Mouse (Mus musculus) erythroid progenitor cell, adult 5-6 weeks (primary cell): ENCODE measurements around the gene Rlbp1. TPM values are rescaled to one million over a fixed set of nuclear protein-coding genes. Genes with fewer than 3 reads are reported as not detected.
A peak's percentile ranks its signal among the peaks of the same experiment; 100 is the strongest.

Source experiments
- ATAC-seq: replicated peaks from 2 replicates; pipeline ENCODE4 v1.8.0; 2016; ENCODE audit warnings: moderate number of reproducible peaks, mild to moderate bottlenecking, moderate TSS enrichment, inconsistent platforms; ENCODE audit not compliant: poor library complexity, low FRiP score, severe bottlenecking
- total RNA-seq, 2 experiments: library from RNA; stranded (forward) in 1 of 2; stranded (reverse) in 1 of 2; fragments of 150-400 nt in 1 of 2; fragments of 186-747, 209-891 nt in 1 of 2; gene quantifications; 2 replicates each; pipeline versions ENCODE4 v1.2.3 to v1.2.4; 2015 to 2017; ENCODE audit warnings: low replicate concordance in 2 of 2

The Rlbp1 gene
- total RNA-seq (2015; ENCODE audit: low replicate concordance), result not detected in 2 replicates
- total RNA-seq (2017; ENCODE audit: low replicate concordance), result not detected in 2 replicates

DNA sequence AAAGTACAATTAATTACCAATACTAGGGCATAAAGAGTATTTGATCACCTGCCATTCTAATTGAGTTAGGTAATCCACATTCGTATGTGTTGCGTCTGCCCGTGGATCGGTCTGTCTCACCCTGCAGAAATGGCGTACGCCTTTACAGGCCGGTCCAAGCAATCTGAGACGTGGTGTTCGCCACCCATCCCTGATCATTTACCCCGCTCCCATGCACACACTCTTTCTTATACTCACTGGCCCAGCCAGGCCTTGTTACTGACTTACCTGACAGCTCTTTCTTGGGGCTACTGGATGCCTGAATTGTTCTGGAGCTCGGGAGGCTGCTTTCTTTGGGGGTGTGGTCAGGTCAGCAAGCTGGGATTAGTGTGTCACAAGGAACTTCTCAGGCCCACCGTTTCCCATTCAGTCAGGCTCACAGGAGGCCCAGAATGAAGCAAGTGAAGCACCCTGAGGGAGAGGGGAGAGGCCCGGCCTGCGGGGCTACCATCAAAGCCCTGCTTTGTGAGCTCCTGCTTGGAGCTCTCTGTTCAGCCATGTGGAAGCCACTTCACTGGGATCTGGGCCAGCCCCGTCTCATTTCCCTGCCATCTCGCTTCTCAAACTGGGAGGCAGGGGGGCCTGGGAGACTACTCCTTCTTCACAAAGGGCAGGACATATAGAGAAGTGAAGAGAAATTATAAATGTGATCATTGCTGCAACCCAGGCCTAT is at the start of gene Rlbp1:
Rlbp1 (minus strand) TSS at position 627 of the 712 bp plus-strand sequence.
- no peak for ATAC-seq

DNA sequence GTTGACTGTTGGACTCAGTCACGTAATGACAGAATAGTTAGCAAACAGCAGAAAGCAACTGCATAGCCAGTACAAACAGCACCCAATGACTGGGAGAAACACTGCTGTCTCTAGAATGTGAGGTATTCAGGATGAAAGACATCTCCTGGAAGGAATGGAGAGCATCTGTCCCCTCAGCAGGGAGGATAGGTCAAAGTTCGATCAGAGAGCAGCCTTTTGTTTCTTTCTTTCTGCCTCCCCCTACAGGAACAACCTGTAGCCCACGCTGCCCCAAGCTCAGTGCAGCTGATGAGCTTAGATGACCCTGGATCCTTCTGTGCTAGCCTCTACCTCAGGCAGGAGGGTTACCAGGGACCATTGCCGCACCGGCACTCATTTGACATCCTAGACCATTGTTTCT is 41.4 kb upstream of the Rlbp1 start:
- no peak for ATAC-seq

DNA sequence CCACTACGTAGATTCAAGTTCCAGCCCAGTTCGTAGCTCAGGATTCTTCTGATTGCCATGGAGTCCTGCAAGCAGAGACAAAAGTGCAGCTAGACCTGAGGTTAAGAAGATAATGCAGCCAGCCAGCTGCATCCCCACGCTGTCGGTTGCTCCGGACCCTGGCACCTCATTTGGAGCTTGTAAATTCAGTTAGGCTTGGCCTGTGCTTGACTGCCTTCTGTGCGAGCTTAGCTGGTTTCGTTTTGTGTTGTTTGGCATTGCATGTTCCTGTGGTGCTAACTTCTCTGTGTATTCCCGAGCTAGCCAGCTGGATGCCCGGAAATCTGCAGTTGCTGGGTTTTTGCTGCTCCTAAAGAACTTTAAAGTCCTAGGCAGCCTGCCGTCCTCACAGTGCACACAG is 39.0 kb upstream of the Rlbp1 start:
- no peak for ATAC-seq

DNA sequence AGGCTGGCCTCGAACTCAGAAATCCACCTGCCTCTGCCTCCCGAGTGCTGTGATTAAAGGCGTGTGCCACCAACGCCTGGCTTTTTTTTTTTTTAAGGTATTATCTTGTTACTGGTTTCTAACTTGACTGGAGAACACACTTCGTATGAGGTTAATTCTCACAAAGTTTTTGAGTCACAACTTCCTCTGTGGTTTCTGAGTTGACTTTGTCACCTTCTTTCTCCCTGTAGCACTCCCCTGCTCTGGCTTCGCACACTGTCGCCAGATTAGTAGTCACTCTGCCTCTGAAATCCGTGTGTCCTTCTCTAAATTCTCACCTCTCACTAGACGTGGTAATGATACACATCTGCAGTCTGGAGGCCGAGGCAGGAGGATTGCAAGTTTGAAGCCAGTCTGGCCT is 36.0 kb upstream of the Rlbp1 start:
- no peak for ATAC-seq

DNA sequence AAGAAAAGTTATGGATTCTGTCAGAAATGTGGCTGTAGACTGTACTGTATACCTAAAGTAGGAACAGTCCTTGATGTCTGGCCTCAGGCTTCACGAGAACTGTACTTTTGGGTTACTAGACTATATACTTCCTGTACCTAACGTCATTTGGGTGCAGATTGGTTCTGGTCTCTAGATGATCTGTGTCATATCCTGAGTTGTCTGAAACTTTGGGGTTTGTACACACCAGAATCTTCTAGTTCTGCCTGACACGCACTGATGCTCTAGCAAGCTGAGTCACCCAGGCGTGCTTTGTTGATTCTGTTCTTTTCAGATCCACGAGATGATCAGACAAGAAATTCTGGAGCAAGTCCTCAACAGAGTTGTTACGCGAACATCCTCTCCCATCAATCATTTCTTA is 33.1 kb upstream of the Rlbp1 start:
- no peak for ATAC-seq

DNA sequence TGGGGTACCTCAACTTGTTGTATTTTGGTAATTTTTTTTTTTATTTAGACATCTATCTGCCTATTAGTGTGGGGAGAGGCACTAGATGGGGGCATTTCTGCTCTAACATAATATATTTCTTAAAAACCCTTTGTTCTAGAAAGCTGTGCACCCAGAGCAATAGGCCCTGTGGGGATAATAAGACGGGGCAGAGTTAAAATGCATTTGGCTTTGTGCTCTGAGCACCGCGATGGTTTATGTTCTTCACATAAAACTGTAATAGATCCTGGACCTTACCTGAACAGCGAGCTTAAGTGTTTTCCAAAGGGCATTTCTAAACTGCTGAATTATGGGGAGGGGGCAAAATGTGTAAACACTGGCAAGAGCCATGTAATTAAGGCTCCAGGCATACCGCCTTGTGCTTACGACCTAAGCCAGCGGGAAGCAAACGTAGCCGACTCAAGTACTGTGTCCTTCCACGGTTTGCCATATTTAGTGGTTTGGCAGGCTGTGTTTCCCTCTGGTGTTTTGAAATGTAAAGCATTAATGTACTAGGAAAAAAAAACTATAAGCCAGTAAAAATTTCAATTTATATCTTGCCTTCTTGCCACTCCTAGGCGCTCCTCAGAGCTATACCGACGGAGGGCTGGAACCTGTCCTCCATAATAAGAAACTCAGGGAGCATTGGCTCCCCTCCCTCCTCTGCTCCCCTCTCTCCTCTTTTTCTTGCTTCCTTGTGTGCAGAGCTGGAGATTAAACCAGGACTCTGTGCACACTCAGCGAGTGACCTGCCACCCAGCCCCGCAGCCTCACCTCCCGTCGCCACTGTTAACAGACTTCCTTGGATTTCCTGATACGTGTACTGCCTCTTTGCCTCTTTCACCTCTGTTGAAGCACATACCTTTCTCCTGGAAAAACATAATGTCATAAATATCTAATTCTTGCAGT is 27.9 kb upstream of the Rlbp1 start:
- ATAC-seq, result no peak

DNA sequence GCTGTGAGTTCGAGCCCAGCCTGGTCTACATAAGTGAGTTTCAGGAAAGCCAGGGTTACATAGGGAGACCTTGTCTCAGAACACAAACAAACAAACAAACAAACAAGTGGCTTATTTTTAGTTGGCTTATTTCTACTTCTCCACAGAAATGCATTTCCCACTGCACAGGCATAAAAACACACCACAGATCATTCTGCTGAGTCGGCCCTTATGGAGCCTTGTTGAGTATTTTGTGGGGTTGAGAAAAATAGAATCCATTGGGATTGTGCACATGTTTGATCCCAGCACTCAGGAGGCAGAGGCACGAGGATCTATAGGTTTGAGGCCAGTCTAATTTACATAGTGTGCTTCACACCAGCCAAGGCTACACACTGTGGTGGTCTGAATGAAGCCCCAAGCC is 13.4 kb upstream of the Rlbp1 start:
- ATAC-seq, result no peak

DNA sequence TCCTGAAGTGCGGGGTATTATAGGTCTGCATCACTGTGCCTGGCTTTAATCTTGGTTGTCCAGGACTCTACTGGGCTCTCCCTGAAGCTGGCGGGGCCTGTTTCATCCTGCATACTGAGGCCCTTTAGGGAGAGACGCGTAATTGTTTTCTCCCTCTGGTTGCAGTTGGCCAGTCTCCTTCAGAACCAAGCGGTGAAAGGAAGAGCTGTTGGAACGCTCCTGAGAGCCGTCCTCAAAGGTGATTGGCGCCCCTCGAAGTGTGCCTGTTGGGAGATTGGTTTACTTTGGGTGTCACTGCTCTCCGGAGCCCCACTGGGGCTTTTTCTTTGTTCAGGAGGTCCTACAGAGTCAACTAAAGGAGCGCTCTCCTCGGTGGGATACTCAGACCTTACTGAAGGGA is 12.1 kb upstream of the Rlbp1 start:
- ATAC-seq, result no peak

DNA sequence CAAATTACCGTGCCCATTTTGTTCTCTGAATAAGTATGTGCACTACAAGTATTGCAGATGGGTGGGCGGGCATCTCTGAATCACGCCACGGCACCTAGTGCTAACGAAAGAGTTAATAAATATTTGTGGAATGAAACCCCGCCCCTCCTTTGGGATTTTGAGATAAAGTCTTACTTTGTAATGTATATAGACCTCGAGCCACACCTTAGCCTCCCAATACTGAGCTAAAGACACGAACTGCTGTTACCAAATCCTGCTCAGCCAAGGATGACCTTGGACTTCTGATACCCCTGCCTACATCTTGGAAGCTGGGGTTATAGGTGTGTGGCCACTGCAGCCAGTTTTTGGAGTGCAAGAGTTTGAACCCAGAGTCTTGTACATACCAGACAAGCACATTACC is 11.6 kb upstream of the Rlbp1 start:
- ATAC-seq, result no peak

DNA sequence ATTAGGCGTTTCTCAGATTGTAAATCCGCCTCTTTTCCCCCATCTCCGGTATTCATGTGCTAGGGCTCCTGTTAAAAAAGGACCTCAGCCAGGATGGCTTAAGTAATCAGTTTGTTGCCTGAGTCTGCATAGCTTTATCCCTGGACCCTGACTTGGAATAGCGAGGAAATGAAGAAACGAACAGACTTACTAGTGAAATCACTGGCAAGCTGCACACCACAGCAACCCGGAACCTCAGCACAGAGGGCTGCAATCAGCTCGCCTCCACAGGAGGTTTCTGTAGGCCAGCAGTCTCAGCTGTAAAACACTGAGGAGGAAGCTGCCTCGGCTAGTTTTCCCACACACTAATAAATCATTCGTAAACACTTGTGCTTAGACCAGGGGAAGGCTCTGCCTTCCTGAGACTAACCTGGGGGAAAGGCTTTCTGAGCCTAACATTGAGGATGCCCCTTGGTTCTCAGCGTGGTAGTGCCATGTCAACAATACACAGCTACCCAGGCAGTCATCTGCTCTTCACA is 10.7 kb upstream of the Rlbp1 start:
- no peak for ATAC-seq

DNA sequence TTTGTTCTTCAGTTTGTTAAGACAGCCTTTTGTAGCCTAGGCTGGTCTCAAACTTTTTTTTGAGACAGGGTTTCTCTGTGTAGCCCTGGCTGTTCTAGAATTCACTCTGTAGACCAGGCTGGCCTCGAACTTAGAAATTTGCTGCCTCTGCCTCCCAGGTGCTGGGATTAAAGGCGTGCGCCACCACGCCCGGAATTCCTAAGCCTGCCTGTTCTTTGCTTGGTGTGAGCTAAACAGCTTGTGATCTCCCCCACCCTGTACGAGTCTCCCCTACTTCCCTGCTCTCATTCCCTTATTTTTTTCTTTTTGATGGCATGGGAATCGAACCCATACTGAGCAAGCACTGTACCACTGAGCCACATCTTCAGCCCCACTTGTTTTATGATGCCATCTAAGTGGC is 8.3 kb upstream of the Rlbp1 start:
- no peak for ATAC-seq

DNA sequence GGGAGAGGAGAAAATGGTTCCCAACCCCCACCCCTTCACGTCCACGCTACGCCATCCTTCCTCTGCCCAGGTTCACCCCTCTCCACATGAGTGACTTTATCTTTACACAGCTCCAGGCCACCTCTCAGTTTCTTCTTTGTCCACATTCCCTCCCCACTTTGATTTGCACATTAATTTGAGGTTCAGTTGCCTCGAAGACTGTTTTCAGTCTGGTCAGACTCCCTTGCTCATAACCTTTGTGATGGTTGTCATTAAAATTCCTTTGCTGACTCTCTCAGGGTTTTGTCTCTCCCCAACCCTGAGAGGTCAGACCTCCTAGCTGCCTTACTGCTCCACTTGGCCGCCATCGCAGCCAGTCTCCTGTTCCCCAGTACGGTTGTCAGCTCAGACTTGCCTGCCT is 7.8 kb upstream of the Rlbp1 start:
- ATAC-seq, result no peak

DNA sequence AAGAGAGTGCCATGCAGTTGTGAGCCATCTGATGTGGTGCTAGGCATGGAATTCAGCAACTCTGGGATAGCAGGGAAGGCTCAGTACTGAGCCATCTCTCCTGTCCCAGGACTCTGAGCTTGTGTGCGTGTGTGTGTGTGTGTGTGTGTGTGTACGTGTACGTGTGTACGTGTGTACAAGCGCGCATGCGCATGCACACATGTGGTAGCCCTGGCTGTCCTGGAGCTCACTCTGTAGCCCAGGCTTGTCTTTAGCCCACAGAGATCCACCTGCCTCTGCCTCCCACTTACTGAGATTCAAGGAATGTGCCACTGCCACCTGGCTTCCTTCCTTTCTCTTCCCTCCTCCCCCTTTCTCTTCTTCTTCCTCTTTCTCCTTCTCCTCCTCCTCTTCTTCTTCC is 7.1 kb upstream of the Rlbp1 start:
- no peak for ATAC-seq

DNA sequence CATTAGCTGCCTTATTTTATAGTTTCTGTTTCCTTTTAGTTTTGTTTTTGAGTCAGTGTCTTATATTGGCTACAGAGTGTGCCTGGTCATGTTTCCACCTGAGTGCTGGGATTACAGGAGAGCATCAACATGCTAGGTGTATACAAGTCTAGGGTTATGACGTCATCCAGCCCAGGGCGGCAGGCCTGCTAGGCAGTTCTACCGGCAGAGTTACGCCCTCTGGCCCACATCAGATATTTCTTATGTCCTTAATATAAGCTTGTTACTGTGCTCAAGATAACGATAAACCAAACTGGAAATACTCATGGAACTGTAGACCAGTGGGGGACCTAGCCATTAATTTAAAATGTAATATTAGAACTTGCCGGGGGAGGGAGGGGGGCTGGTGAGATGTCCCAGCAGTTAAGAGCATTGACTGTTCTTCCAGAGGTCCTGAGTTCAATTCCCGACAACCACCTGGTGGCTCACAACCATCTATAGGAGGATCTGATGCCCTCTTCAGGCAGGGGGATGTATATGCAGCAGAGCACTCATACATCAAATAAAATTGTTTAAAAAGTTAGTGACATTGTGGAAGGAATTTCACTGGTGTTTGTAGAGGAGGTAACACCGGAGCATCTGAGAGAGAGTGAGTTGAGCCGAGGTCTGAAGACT is 6.1 kb upstream of the Rlbp1 start:
- peak; percentile 78 for ATAC-seq

DNA sequence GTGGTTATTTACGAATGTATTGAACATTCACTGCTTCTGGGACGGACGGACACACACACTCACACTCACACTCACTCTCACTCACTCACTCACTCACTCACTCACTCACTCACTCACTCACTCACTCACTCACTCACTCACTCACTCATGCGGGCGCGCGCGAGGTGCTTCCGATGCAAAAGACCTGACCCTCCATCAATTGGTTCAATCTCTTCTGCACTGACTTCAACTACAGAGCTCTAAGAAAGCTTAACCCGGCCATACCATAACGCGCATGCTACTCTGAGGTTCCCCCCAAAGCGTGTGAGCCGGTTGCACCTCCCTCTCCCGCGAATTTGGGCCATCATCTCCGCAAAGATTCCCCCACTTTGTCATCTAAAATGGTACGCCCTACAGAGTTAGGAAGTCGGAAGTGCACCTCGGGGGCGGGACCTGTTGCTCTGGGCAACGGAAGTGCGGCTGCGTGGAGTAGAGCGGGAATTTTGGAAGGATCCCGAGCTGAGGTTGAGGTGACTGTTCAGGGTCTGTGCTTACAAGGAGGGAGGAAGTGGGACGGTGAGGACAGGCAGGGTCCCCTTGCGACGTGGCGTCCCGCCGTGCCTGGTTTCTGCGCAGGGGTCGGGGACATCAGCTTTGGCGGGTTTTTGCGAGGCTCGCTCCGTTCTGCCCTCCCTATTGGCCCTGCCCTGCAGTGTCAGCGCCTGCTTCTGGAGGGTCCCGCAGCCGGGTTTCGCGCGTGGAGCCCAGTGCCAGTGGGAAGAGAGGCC is 5.2 kb upstream of the Rlbp1 start, which contains the start of gene Fanci:
Fanci (plus strand) TSS at position 47 of the 767 bp plus-strand sequence.
- ATAC-seq, result peak; percentile 91

DNA sequence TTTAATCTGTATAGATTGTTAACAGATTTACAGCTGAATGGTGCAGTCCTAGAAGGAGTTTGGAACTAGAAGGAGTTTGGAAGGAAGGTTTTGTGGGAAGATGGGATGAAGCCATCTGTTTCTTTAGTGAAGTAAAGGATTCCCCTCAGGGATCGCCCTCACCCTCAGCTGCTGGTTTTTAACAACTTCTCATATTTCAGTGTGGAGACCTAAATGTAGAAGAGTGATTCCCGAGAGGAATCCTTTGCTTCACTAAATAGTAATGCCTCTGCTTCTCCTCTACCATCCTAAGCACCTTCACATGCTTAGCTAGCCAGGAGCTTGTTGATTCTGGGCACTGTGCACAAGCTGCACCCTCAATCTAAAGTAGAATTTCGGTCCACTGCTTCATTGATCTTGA is 4.6 kb upstream of the Rlbp1 start:
- peak; percentile 7; the same call in 1 of the 2 replicates for ATAC-seq

DNA sequence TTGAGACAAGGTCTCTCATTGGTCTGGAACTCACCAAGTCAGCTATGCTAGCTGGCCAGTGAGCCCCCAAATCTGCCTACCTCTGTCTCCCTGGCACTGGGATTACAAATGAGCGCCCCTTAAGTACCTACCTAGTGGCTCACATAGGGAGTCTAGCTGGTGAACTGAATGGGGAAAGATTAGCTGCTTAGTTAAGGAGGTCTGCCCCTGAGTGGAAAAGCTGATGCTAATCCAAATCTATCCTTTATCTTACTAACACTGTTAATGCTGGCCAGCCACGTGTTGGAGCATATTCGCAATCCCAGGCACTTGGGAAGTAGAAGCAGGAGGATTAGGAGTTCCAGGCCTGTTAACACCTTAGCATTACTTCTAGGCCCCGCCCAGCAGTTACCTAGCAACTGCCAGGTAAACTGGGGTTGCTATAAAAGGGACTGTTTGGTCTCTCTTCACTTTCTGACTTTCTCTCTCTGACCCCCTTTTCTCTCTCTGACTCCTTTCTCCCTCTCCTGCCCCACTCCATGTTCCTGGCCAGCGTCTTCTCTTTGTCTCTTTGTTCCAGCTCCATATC is 3.4 kb upstream of the Rlbp1 start:
- ATAC-seq, result no peak

DNA sequence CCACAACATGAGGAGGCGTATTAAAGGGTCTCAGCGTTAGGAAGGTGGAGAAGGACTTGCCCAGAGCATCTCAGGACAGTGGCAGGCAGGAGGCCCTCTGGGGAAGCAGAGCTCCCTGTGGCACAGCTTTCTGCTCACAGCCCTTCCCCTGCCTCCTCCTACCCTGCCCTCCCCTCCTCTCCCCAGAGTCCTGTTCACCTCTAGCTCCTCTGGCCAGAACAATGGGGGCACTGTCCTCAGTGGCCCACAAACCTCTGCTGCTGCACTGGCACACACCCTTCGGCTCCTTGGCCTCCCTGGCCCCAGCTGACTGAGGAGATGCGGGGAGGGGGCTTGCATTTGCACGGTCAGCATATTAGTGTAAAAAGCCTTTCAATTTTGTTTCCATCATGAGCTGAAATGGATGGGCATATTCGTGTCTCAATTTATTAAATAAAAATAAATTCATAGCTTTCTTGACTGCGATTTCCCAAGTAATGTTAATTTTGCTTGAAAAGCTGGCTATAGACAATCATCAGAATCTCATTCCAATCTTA is 1.9 kb upstream of the Rlbp1 start:
- ATAC-seq, result no peak

DNA sequence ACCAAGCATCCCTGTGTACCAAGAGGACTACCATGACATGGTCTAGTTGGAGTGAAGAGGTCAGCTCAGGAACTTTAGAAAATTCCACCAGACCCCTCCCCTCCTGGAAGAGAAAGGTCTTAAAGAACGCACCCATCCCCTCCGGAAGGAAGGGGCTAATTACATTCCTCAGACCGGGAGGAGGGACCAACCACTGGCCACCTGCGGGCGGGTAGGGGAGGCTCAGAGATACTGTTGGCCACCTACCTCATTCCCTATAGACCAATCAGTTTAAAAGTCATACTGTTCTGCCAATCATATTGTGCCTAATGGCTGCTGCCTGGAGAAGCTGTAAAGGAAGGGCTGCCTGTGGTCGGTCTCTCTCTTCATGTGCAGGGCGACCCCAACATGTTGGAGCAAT is 1.1 kb upstream of the Rlbp1 start:
- no peak for ATAC-seq
